Mouse (Mus musculus): Measurements from ENCODE around the gene Grip1.

- no peak for TF ChIP-seq CTCF (IDR thresholded peaks at IDR 0.05; ENCODE audit: low read depth)
- no peak for TF ChIP-seq EP300 (IDR thresholded peaks at IDR 0.05; ENCODE audit: low read depth)
Observed at GRCm38 (mm10) chr10:119483068-119483705, 29.6 kb downstream of the Grip1 start.

Data from liver, postnatal 0 days (tissue).